Mouse (Mus musculus) liver, embryonic 14.5 days (tissue): ENCODE data around the gene Tns3.

Experiments used
- CTCF ChIP-seq: IDR thresholded peaks from 2 replicates; pipeline ENCODE4 v1.5.1; 2016; ENCODE audit warnings: antibody characterized with exemption, low read depth, control low read depth
- EP300 ChIP-seq: IDR thresholded peaks from 2 replicates; pipeline ENCODE4 v1.6.1; 2016; ENCODE audit warnings: antibody characterized with exemption, low read depth

DNA sequence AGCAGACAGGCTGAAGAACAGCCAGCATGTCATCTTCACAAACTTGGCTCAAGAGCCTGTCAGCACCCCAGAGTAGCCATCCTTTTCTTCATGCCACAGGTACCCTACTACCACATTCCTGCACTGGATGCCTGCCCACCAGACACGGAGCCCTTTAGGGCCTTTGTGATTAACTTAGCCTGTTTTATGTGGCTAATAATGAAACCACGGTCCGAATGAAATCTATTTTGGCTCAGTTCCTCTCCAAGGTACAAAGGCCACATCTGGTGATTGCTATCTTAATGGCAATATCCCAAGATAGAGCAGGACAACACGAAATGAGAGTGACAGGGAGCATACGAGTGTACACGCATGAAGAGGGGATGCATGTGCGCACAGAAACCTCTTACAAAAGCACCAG lies 53.9 kb downstream of the Tns3 start:
- no peak for TF ChIP-seq CTCF
- no peak for TF ChIP-seq EP300
